Mouse (Mus musculus): ENCODE results near the gene Acap2. TPM values are rescaled to one million over a fixed set of nuclear protein-coding genes. Genes with fewer than 3 reads are reported as not detected.

The Acap2 gene
- polyA plus RNA-seq, 1 experiment = 36.9 TPM

DNA sequence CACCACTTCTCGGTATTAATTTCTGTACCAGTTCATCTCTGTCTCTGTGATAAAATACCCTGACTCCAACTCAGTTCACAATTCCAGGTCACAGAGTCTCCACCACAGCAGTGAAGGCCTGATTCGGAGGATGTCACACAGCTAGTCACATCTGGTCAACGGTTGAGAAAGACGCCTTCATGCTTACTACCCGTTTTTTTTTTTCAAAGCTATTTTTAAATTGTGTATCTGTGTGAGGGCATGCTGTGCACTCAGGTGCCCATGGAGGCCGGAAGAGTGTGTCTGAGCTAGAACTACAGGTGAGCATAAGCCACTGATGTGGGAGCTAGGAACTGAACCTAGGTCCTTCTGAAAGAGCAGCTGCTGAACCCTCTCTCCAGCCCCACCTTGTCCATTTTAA lies 136.3 kb downstream of the Acap2 start:
- no peak overlapping the region for H3K27ac ChIP-seq (ENCODE audit: insufficient read depth, low read length)
- 94% methylated on average over 6 of the region's 6 CpGs for WGBS

DNA sequence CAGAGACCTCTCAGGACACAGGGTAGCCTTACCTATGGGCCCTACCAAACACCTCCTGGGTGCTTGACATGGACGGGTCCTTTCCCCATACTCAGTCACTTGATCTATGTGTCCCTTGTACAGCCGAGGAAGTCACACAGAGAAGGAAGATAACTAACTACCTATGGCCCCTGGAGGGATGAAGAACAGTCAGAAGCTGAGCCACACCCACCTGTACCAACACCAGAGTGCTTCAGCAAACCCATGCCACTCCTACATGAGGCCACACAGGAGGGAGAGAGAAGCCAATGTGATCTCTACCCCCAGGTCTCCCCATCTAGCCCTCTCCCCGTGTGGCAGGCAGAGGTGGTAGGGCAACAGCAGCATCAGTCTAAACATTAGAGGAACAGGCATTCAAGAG lies 138.1 kb downstream of the Acap2 start:
- WGBS = 81% methylated on average over 3 of the region's 3 CpGs

More for the DNA sequence above, 136.3 kb downstream of the Acap2 start:
- Histone ChIP-seq H3K4me1 (ENCODE audit: control insufficient read depth, insufficient read depth, low read length) (peaks cover 33% of the 10 kb centered on the region), H3K27me3 (ENCODE audit: control insufficient read depth, insufficient read depth, low read length) (no peaks in the 10 kb centered on the region), H3K4me3 (replicated peaks; ENCODE audit: insufficient read depth, low read depth, low read length) (no peak overlapping the region)
- TF ChIP-seq CTCF (IDR thresholded peaks at IDR 0.05; ENCODE audit: borderline replicate concordance, insufficient read depth, low read depth, low read length) (no peak), POLR2A (IDR thresholded peaks at IDR 0.05; ENCODE audit: borderline replicate concordance, insufficient read depth, low read length) (no peak)
- DNase-seq = no peak

DNA sequence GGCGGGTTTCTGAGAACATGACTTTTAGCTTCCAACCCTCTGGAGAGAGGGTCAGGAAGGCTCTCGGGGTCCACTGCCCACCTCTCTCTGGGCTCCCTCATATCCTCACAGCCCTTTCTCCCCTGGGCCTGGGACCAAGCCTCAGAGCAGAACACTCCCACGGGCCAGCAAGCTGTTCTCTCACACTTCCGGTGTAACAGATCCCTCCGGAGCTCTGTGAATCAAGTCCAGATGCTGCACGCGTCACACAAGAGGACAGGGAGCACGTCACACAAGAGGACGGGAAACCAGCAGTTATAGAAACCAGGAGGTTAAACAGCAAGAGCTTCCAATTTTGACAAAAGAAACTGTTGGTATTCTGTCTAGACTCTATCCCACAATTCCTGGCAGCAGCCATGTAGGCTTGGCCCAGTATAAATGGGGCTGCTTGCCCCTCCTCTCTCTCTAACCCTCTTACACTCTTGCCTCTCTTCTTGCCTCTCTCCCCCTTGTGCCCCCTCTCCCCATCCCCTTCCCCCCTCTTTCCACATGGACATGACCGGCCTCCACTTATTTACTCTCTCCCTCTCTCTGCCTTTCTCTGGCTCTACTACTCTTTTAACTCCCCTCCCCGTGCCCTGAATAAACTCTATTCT lies 139.7 kb downstream of the Acap2 start:
- no peaks in the 10 kb centered on the region for H3K27me3 ChIP-seq (ENCODE audit: control insufficient read depth, insufficient read depth, low read length)

More for the DNA sequence above, 138.1 kb downstream of the Acap2 start:
- Histone ChIP-seq H3K27ac (ENCODE audit: insufficient read depth, low read length) (no peak overlapping the region), H3K4me3 (replicated peaks; ENCODE audit: insufficient read depth, low read depth, low read length) (no peak overlapping the region), H3K4me1 (ENCODE audit: control insufficient read depth, insufficient read depth, low read length) (peaks cover 39% of the 10 kb centered on the region), H3K27me3 (ENCODE audit: control insufficient read depth, insufficient read depth, low read length) (no peaks in the 10 kb centered on the region)
- TF ChIP-seq POLR2A (IDR thresholded peaks at IDR 0.05; ENCODE audit: borderline replicate concordance, insufficient read depth, low read length) = no peak
- TF ChIP-seq CTCF (IDR thresholded peaks at IDR 0.05; ENCODE audit: borderline replicate concordance, insufficient read depth, low read depth, low read length) = no peak
- no peak for DNase-seq

DNA sequence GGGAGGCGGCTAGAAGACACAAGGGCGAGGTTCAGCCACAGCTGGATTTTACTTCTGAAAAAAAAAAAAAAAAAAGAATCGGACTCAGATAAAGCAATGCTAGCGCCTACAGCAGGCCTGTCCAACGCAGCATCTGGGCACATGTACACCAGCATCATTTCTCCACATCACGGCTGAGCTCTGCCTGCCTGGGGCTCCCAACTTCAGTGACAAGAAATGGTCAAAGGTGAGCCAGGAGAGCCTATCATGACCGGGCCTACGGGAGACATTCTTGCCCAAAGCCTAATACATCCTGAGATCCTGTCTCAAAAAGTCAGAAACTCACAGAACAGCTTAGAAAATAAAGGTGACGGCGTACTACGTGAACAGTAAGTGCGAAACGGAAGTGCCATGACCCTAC lies 140.3 kb downstream of the Acap2 start:
- 97% methylated on average over 13 of the region's 13 CpGs for WGBS
- TF ChIP-seq CTCF (IDR thresholded peaks at IDR 0.05; ENCODE audit: borderline replicate concordance, insufficient read depth, low read depth, low read length) (no peak), POLR2A (IDR thresholded peaks at IDR 0.05; ENCODE audit: borderline replicate concordance, insufficient read depth, low read length) (no peak)

More for the DNA sequence above, 139.7 kb downstream of the Acap2 start:
- H3K4me1 ChIP-seq (ENCODE audit: control insufficient read depth, insufficient read depth, low read length) = peaks cover 31% of the 10 kb centered on the region
- H3K4me3 ChIP-seq (replicated peaks; ENCODE audit: insufficient read depth, low read depth, low read length) = no peak overlapping the region
- whole genome bisulfite sequencing = 71% methylated on average over 11 of the region's 11 CpGs
- H3K27ac ChIP-seq (ENCODE audit: insufficient read depth, low read length) = no peak overlapping the region
- DNase-seq = no peak
- TF ChIP-seq CTCF (IDR thresholded peaks at IDR 0.05; ENCODE audit: borderline replicate concordance, insufficient read depth, low read depth, low read length) (no peak), POLR2A (IDR thresholded peaks at IDR 0.05; ENCODE audit: borderline replicate concordance, insufficient read depth, low read length) (no peak)

DNA sequence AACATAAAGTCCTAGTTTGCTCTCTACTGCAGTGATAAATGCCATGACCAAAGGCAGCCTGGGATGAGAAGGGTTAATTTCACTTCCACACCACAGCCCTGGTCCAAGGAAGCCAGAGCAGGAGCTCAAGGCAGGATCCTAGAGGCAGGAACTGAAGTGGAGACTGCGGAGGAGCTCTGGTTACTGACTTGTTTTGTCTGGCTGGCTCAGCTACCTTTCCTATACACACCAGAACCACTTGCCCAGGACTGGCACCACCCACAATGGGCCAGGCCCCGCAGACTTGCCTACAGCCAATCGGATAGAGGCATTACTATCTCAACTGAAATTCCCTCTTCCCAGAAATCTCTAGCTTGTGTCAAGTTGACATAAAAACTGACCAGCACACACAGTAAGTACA lies 140.8 kb downstream of the Acap2 start:
- Histone ChIP-seq H3K27me3 (ENCODE audit: control insufficient read depth, insufficient read depth, low read length) (no peaks in the 10 kb centered on the region), H3K4me3 (replicated peaks; ENCODE audit: insufficient read depth, low read depth, low read length) (no peak overlapping the region), H3K27ac (ENCODE audit: insufficient read depth, low read length) (no peak overlapping the region), H3K4me1 (ENCODE audit: control insufficient read depth, insufficient read depth, low read length) (peaks cover 33% of the 10 kb centered on the region)
- DNase-seq = no peak
- no peak for TF ChIP-seq POLR2A (IDR thresholded peaks at IDR 0.05; ENCODE audit: borderline replicate concordance, insufficient read depth, low read length)
- no peak for TF ChIP-seq CTCF (IDR thresholded peaks at IDR 0.05; ENCODE audit: borderline replicate concordance, insufficient read depth, low read depth, low read length)
- WGBS = 98% methylated on average over 3 of the region's 3 CpGs

More for the DNA sequence above, 140.3 kb downstream of the Acap2 start:
- DNase-seq = no peak
- Histone ChIP-seq H3K4me1 (ENCODE audit: control insufficient read depth, insufficient read depth, low read length) (peaks cover 30% of the 10 kb centered on the region), H3K27me3 (ENCODE audit: control insufficient read depth, insufficient read depth, low read length) (no peaks in the 10 kb centered on the region), H3K4me3 (replicated peaks; ENCODE audit: insufficient read depth, low read depth, low read length) (no peak overlapping the region), H3K27ac (ENCODE audit: insufficient read depth, low read length) (no peak overlapping the region)

DNA sequence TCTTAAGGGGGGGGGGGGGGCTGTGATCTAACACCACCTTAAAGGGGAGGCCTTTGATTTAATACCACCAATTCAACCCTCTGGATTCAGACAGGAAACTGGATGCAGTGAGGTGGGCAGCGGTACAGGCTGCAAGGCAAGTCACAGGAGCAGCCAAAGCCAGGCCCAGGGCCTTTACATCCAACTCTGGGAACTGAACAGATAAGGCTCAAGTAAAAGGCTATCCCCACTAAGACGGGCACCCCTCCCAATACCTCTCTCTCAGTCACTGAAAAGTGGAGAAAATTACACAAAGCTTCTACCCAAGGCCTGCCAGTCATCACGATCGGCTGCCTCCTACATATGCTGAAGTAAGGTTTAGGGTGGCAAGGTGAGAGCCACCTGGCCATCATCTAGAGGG lies 141.3 kb downstream of the Acap2 start:
- Histone ChIP-seq H3K4me1 (ENCODE audit: control insufficient read depth, insufficient read depth, low read length) (peaks cover 37% of the 10 kb centered on the region), H3K27me3 (ENCODE audit: control insufficient read depth, insufficient read depth, low read length) (no peaks in the 10 kb centered on the region), H3K27ac (ENCODE audit: insufficient read depth, low read length) (no peak overlapping the region), H3K4me3 (replicated peaks; ENCODE audit: insufficient read depth, low read depth, low read length) (no peak overlapping the region)
- no peak for TF ChIP-seq POLR2A (IDR thresholded peaks at IDR 0.05; ENCODE audit: borderline replicate concordance, insufficient read depth, low read length)
- no peak for TF ChIP-seq CTCF (IDR thresholded peaks at IDR 0.05; ENCODE audit: borderline replicate concordance, insufficient read depth, low read depth, low read length)
- WGBS = 96% methylated on average over 4 of the region's 4 CpGs
- DNase-seq = no peak

DNA sequence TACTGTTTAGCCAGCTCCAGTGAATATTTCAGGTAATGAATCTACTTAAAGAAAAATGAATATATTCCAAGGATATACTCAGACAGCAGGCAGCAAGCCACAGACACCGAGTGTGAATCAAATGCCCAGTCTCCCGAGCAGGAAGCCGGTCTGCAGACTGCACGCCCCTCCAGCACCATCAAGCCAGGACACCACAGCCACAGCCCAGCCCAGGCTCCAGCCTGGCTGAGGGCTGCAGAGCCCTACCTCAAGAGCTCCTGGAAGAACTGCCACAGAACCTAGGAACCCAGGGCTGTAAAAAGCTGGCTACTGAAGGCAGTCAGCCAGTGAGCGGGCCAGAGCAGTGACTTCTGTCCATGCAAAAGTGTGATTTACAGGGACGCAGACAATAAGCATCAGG lies 148.2 kb downstream of the Acap2 start:
- H3K27me3 ChIP-seq (ENCODE audit: control insufficient read depth, insufficient read depth, low read length) = no peaks in the 10 kb centered on the region
- WGBS = 64% methylated on average over 6 of the region's 6 CpGs
- TF ChIP-seq CTCF (IDR thresholded peaks at IDR 0.05; ENCODE audit: borderline replicate concordance, insufficient read depth, low read depth, low read length) (no peak), POLR2A (IDR thresholded peaks at IDR 0.05; ENCODE audit: borderline replicate concordance, insufficient read depth, low read length) (no peak)
- no peak overlapping the region for H3K4me3 ChIP-seq (replicated peaks; ENCODE audit: insufficient read depth, low read depth, low read length)
- H3K27ac ChIP-seq (ENCODE audit: insufficient read depth, low read length) = no peak overlapping the region
- no peak for DNase-seq
- H3K4me1 ChIP-seq (ENCODE audit: control insufficient read depth, insufficient read depth, low read length) = peaks cover 7% of the 10 kb centered on the region; the same call in 1 of the 2 replicates

DNA sequence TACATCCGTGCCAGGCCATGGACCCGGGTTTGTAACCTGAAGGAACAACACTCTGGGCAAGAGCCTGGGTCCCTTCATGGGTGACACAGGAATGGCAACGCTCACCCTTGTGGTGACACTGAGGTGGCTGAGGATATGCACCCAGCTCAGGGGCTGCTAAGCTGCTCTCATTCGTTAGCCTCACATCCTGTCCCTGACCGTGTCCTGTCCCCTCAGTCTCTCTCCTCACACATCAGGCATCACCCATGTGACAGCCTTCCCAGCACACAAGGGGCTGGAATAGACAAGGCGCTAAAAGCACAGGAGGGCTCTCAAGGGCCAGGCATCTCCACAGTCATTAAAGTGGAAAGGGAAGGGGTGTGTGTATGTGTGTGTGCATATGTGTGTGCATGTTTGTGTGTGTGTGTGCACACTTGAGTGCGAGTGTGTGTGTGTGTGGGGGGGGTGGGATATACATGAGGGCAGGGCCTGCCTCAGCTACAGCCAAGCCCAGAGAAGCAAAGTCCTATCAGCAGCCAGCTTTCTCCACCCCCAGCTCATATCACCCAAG lies 148.8 kb downstream of the Acap2 start:
- H3K4me3 ChIP-seq (replicated peaks; ENCODE audit: insufficient read depth, low read depth, low read length) = no peak overlapping the region
- no peak for DNase-seq
- no peaks in the 10 kb centered on the region for H3K27me3 ChIP-seq (ENCODE audit: control insufficient read depth, insufficient read depth, low read length)
- TF ChIP-seq POLR2A (IDR thresholded peaks at IDR 0.05; ENCODE audit: borderline replicate concordance, insufficient read depth, low read length) = no peak
- no peak for TF ChIP-seq CTCF (IDR thresholded peaks at IDR 0.05; ENCODE audit: borderline replicate concordance, insufficient read depth, low read depth, low read length)
- no peak overlapping the region for H3K27ac ChIP-seq (ENCODE audit: insufficient read depth, low read length)
- WGBS = 80% methylated on average over 7 of the region's 7 CpGs
- peaks cover 12% of the 10 kb centered on the region for H3K4me1 ChIP-seq (ENCODE audit: control insufficient read depth, insufficient read depth, low read length)

Data from cerebellum, adult 2 months (tissue).